Mouse (Mus musculus): Measurements from ENCODE around the gene Gm7137. TPM values are rescaled to one million over a fixed set of nuclear protein-coding genes. Genes with fewer than 3 reads are reported as not detected.

The Gm7137 gene
- polyA plus RNA-seq, 1 experiment from 2014 or later: not detected

Other genes with a start within 250 kb of the Gm7137 start
- gene Pttg1ip, start 206.5 kb downstream of the Gm7137 start, polyA plus RNA-seq (2015; fragmentation: Nextera tagmentation; extraction: Ambion mirVana): 73.3 and 80.5 TPM in 2 replicates
- gene Sumo3, start 182.1 kb downstream of the Gm7137 start, polyA plus RNA-seq (2015; fragmentation: Nextera tagmentation; extraction: Ambion mirVana): 335 and 349 TPM in 2 replicates
- 1.2 and 8.4 TPM in 2 replicates for gene Gm49325, start 182.0 kb downstream of the Gm7137 start, polyA plus RNA-seq (2015; fragmentation: Nextera tagmentation; extraction: Ambion mirVana)
- 107 and 114 TPM in 2 replicates for gene Ube2g2, start 165.9 kb downstream of the Gm7137 start, polyA plus RNA-seq (2015; fragmentation: Nextera tagmentation; extraction: Ambion mirVana)
- 0.30 and 0.39 TPM in 2 replicates for gene Tspear, start 101.6 kb downstream of the Gm7137 start, polyA plus RNA-seq (2015; fragmentation: Nextera tagmentation; extraction: Ambion mirVana)
- not detected in 2 replicates for gene Gm19402, start 97.4 kb downstream of the Gm7137 start, polyA plus RNA-seq (2015; fragmentation: Nextera tagmentation; extraction: Ambion mirVana)
- gene Gm9508, start 91.0 kb downstream of the Gm7137 start, polyA plus RNA-seq (2015; fragmentation: Nextera tagmentation; extraction: Ambion mirVana): not detected in 2 replicates
- gene Gm10272, start 81.6 kb downstream of the Gm7137 start, polyA plus RNA-seq (2015; fragmentation: Nextera tagmentation; extraction: Ambion mirVana): not detected in 2 replicates
- not detected in 2 replicates for gene Gm10024, start 76.7 kb downstream of the Gm7137 start, polyA plus RNA-seq (2015; fragmentation: Nextera tagmentation; extraction: Ambion mirVana)
- gene Gm10142, start 72.4 kb downstream of the Gm7137 start, polyA plus RNA-seq (2015; fragmentation: Nextera tagmentation; extraction: Ambion mirVana): not detected in 2 replicates
- not detected in 2 replicates for gene Krtap12-1, start 67.6 kb downstream of the Gm7137 start, polyA plus RNA-seq (2015; fragmentation: Nextera tagmentation; extraction: Ambion mirVana)
- not detected in 2 replicates for gene Gm10100, start 61.7 kb downstream of the Gm7137 start, polyA plus RNA-seq (2015; fragmentation: Nextera tagmentation; extraction: Ambion mirVana)
- not detected in 2 replicates for gene Gm18596, start 45.6 kb downstream of the Gm7137 start, polyA plus RNA-seq (2015; fragmentation: Nextera tagmentation; extraction: Ambion mirVana)
- gene Gm9736, start 36.8 kb downstream of the Gm7137 start, polyA plus RNA-seq (2015; fragmentation: Nextera tagmentation; extraction: Ambion mirVana): not detected in 2 replicates
- not detected in 2 replicates for gene Gm3233, start 28.5 kb downstream of the Gm7137 start, polyA plus RNA-seq (2015; fragmentation: Nextera tagmentation; extraction: Ambion mirVana)
- gene Gm3238, start 16.9 kb downstream of the Gm7137 start, polyA plus RNA-seq (2015; fragmentation: Nextera tagmentation; extraction: Ambion mirVana): not detected in 2 replicates
- not detected in 2 replicates for gene Gm7138, start 11.3 kb downstream of the Gm7137 start, polyA plus RNA-seq (2015; fragmentation: Nextera tagmentation; extraction: Ambion mirVana)
- gene Gm3250, start 5.7 kb downstream of the Gm7137 start, polyA plus RNA-seq (2015; fragmentation: Nextera tagmentation; extraction: Ambion mirVana): not detected in 2 replicates
- not detected in 2 replicates for gene Gm9639, start 6.9 kb upstream of the Gm7137 start, polyA plus RNA-seq (2015; fragmentation: Nextera tagmentation; extraction: Ambion mirVana)
- gene Gm19668, start 10.9 kb upstream of the Gm7137 start, polyA plus RNA-seq (2015; fragmentation: Nextera tagmentation; extraction: Ambion mirVana): not detected in 2 replicates
- gene Gm9507, start 23.6 kb upstream of the Gm7137 start, polyA plus RNA-seq (2015; fragmentation: Nextera tagmentation; extraction: Ambion mirVana): not detected in 2 replicates
- not detected in 2 replicates for gene Gm2696, start 26.5 kb upstream of the Gm7137 start, polyA plus RNA-seq (2015; fragmentation: Nextera tagmentation; extraction: Ambion mirVana)
- not detected in 2 replicates for gene Krtap10-4, start 38.9 kb upstream of the Gm7137 start, polyA plus RNA-seq (2015; fragmentation: Nextera tagmentation; extraction: Ambion mirVana)
- gene Krtap10-10, start 47.7 kb upstream of the Gm7137 start, polyA plus RNA-seq (2015; fragmentation: Nextera tagmentation; extraction: Ambion mirVana): not detected in 2 replicates
- gene Gm36176, start 58.6 kb upstream of the Gm7137 start, polyA plus RNA-seq (2015; fragmentation: Nextera tagmentation; extraction: Ambion mirVana): not detected in 2 replicates
- gene Gm10318, start 64.7 kb upstream of the Gm7137 start, polyA plus RNA-seq (2015; fragmentation: Nextera tagmentation; extraction: Ambion mirVana): not detected in 2 replicates
- gene Gm3285, start 73.8 kb upstream of the Gm7137 start, polyA plus RNA-seq (2015; fragmentation: Nextera tagmentation; extraction: Ambion mirVana): not detected in 2 replicates
- 10.9 and 15.7 TPM in 2 replicates for gene Lrrc3, start 114.3 kb upstream of the Gm7137 start, polyA plus RNA-seq (2015; fragmentation: Nextera tagmentation; extraction: Ambion mirVana)
- 3.0 and 5.0 TPM in 2 replicates for gene Trpm2, start 182.4 kb upstream of the Gm7137 start, polyA plus RNA-seq (2015; fragmentation: Nextera tagmentation; extraction: Ambion mirVana)
- 33.7 and 36.0 TPM in 2 replicates for gene 1810043G02Rik, start 190.3 kb upstream of the Gm7137 start, polyA plus RNA-seq (2015; fragmentation: Nextera tagmentation; extraction: Ambion mirVana)
- gene Pfkl, start 221.9 kb upstream of the Gm7137 start, polyA plus RNA-seq (2015; fragmentation: Nextera tagmentation; extraction: Ambion mirVana): 109 and 117 TPM in 2 replicates